Mouse (Mus musculus) stomach, postnatal 0 days (tissue): ENCODE data around the gene Gm38392.

Source experiments
- CTCF ChIP-seq: IDR thresholded peaks from 2 replicates; pipeline ENCODE4 v1.5.1; 2016; ENCODE audit warnings: antibody characterized with exemption, low read depth, mild to moderate bottlenecking, moderate library complexity
- EP300 ChIP-seq: optimal IDR thresholded peaks from 2 replicates; pipeline ENCODE3; 2016; ENCODE audit warnings: antibody characterized with exemption

GRCm38 (mm10) chr3:88208226-88208720 is 78.7 kb downstream of the Gm38392 start:
- TF ChIP-seq CTCF (no peak), EP300 (no peak)
